Mouse (Mus musculus) liver, embryonic 14.5 days (tissue): ENCODE measurements around the gene Dap. TPM values are rescaled to one million over a fixed set of nuclear protein-coding genes. Genes with fewer than 3 reads are reported as not detected.
A peak's percentile ranks its signal among the peaks of the same experiment; 100 is the strongest.

Source experiments
- ATAC-seq: fragments of 200-750 bp; cut with Nextera tagmentation; 2 replicates; pipeline ENCODE4 v1.8.0; 2017; ENCODE audit warnings: moderate number of reproducible peaks, mild to moderate bottlenecking, moderate library complexity; ENCODE audit not compliant: insufficient read depth
- DNase-seq, 3 experiments: peaks; one replicate each; pipeline ENCODE4 v3.0.0-alpha.2; 2012 to 2013; ENCODE audit warnings: low read depth in 3 of 3, low spot score in 3 of 3
- H3K27ac ChIP-seq: fragments of 300-500 bp; sonication (generic); 2 replicates; pipeline ENCODE4 v1.5.1; 2014; ENCODE audit warnings: moderate library complexity, mild to moderate bottlenecking, control low read depth, inconsistent platforms
- H3K27me3 ChIP-seq: fragments of 300-500 bp; sonication (generic); 2 replicates; pipeline ENCODE4 v1.6.1; 2014; ENCODE audit warnings: mild to moderate bottlenecking, low read length, moderate library complexity; ENCODE audit not compliant: control insufficient read depth, insufficient read depth
- H3K36me3 ChIP-seq: fragments of 300-500 bp; sonication (generic); replicated peaks from 2 replicates; pipeline ENCODE4 v1.6.1; 2014; ENCODE audit warnings: low read depth; ENCODE audit not compliant: control insufficient read depth, insufficient read depth
- H3K4me1 ChIP-seq, 2 experiments: fragments of 200-500 bp in 1 of 2; fragments of 300-500 bp in 1 of 2; sonication (generic) in 1 of 2; replicated peaks; 2 replicates each; pipeline ENCODE4 v1.6.1; 2012 to 2014; ENCODE audit warnings: antibody characterized with exemption in 1 of 2, inconsistent platforms in 1 of 2, low read length in 1 of 2; ENCODE audit not compliant: control insufficient read depth in 2 of 2, insufficient read depth in 2 of 2
- H3K4me2 ChIP-seq: fragments of 300-500 bp; sonication (generic); 2 replicates; pipeline ENCODE4 v1.6.1; 2014; ENCODE audit warnings: low read depth, mild to moderate bottlenecking, control low read depth, moderate library complexity
- H3K4me3 ChIP-seq, 2 experiments: fragments of 200-500 bp in 1 of 2; fragments of 300-500 bp in 1 of 2; sonication (generic) in 1 of 2; 2 replicates each; pipeline ENCODE4 v1.5.1; 2012 to 2014; ENCODE audit warnings: low read depth in 2 of 2, low read length in 2 of 2, mild to moderate bottlenecking in 2 of 2, control low read depth in 1 of 2, inconsistent platforms in 1 of 2, moderate library complexity in 1 of 2; ENCODE audit not compliant: insufficient read depth in 1 of 2
- H3K9ac ChIP-seq: fragments of 300-500 bp; sonication (generic); replicated peaks from 2 replicates; pipeline ENCODE4 v1.6.1; 2014; ENCODE audit warnings: mild to moderate bottlenecking, control low read depth, moderate library complexity
- H3K9me3 ChIP-seq: fragments of 300-500 bp; sonication (generic); 2 replicates; pipeline ENCODE4 v1.6.1; 2016; ENCODE audit warnings: low read length, mixed read lengths; ENCODE audit not compliant: control insufficient read depth
- CTCF ChIP-seq: IDR thresholded peaks from 2 replicates; pipeline ENCODE4 v1.5.1; 2016; ENCODE audit warnings: antibody characterized with exemption, low read depth, control low read depth
- EP300 ChIP-seq: IDR thresholded peaks from 2 replicates; pipeline ENCODE4 v1.6.1; 2016; ENCODE audit warnings: antibody characterized with exemption, low read depth
- WGBS: fragments of 180-500 bp; shearing (Covaris S2); extraction: QIAGEN DNeasy Blood & Tissue Kit; methylation state at CpG from one replicate; pipeline ENCODE4 v1.1.7; 2014; ENCODE audit not compliant: insufficient replicate concordance; 5-methylcytosine and 5-hydroxymethylcytosine counted together
- polyA plus RNA-seq, 2 experiments: library from polyadenylated mRNA; depleted of rRNA in 1 of 2; stranded (reverse) in 1 of 2; unstranded in 1 of 2; fragments of >200 nt; fragmentation: Nextera tagmentation in 1 of 2; extraction: Ambion mirVana in 1 of 2; gene quantifications; 2 replicates each; pipeline versions ENCODE4 v1.2.1 to v1.2.3; 2012 to 2014

Dap gene
- polyA plus RNA-seq, 2 experiments, result 22.5 to 44.4 TPM

GRCm38 (mm10) chr15:31192563-31192962 is 31.6 kb upstream of the Dap start:
- ATAC-seq (no peak), DNase-seq (no peak)
- H3K9ac ChIP-seq, result no peak overlapping the region
- no peaks in the 10 kb centered on the region for H3K27me3 ChIP-seq
- H3K9me3 ChIP-seq, result no peaks in the 10 kb centered on the region
- TF ChIP-seq CTCF (no peak), EP300 (no peak)
- WGBS, result 68% methylated on average over 1 of the region's 1 CpGs
- no peaks in the 10 kb centered on the region for H3K4me1 ChIP-seq
- H3K4me2 ChIP-seq, result no peak overlapping the region
- no peak overlapping the region for H3K4me3 ChIP-seq
- no peak overlapping the region for H3K27ac ChIP-seq
- no peaks in the 10 kb centered on the region for H3K36me3 ChIP-seq

GRCm38 (mm10) chr15:31195776-31196175 is 28.3 kb upstream of the Dap start:
- no peak overlapping the region for H3K27ac ChIP-seq

GRCm38 (mm10) chr15:31207346-31208093 is 16.6 kb upstream of the Dap start:
- no peaks in the 10 kb centered on the region for H3K9me3 ChIP-seq
- no peaks in the 10 kb centered on the region for H3K36me3 ChIP-seq
- ATAC-seq (no peak), DNase-seq (no peak)
- TF ChIP-seq EP300 (no peak), CTCF (no peak)
- no peaks in the 10 kb centered on the region for H3K27me3 ChIP-seq
- 61% methylated on average over 9 of the region's 9 CpGs for WGBS
- H3K4me3 ChIP-seq, result no peak overlapping the region
- H3K9ac ChIP-seq, result no peak overlapping the region
- H3K27ac ChIP-seq, result no peak overlapping the region
- no peaks in the 10 kb centered on the region for H3K4me1 ChIP-seq
- no peak overlapping the region for H3K4me2 ChIP-seq

More at GRCm38 (mm10) chr15:31195776-31196175, 28.3 kb upstream of the Dap start:
- TF ChIP-seq CTCF, result no peak
- TF ChIP-seq EP300, result no peak
- ATAC-seq (no peak), DNase-seq (no peak)
- Histone ChIP-seq H3K27me3 (no peaks in the 10 kb centered on the region), H3K9ac (no peak overlapping the region), H3K9me3 (no peaks in the 10 kb centered on the region), H3K4me2 (no peak overlapping the region), H3K36me3 (no peaks in the 10 kb centered on the region), H3K4me1 (no peaks in the 10 kb centered on the region), H3K4me3 (no peak overlapping the region)
- 63% methylated on average over 6 of the region's 6 CpGs for WGBS

- no peaks in the 10 kb centered on the region for H3K27me3 ChIP-seq
- no peaks in the 10 kb centered on the region for H3K9me3 ChIP-seq
- ATAC-seq (no peak), DNase-seq (no peak)
- H3K36me3 ChIP-seq, result no peaks in the 10 kb centered on the region
- H3K4me3 ChIP-seq, result no peak overlapping the region
- peaks cover 4 to 5% of the 10 kb centered on the region in 2 experiments; a peak in 3 of 4 replicates for H3K4me1 ChIP-seq
- H3K27ac ChIP-seq, result no peak overlapping the region
- H3K9ac ChIP-seq, result no peak overlapping the region
- TF ChIP-seq CTCF, result no peak
- WGBS, result 70% methylated on average over 7 of the region's 7 CpGs
- H3K4me2 ChIP-seq, result no peak overlapping the region
These were observed 12.2 kb upstream of the Dap start for GRCm38 (mm10) chr15:31211910-31212309.

- peaks cover 4 to 5% of the 10 kb centered on the region in 2 experiments; a peak in 3 of 4 replicates for H3K4me1 ChIP-seq
- H3K27ac ChIP-seq, result no peak overlapping the region
- H3K9ac ChIP-seq, result no peak overlapping the region
- DNase-seq (no peak), ATAC-seq (peak; percentile 73; the same call in 1 of the 2 replicates)
- H3K4me3 ChIP-seq, result no peak overlapping the region
- WGBS, result 46% methylated on average over 3 of the region's 3 CpGs
- no peaks in the 10 kb centered on the region for H3K9me3 ChIP-seq
- H3K4me2 ChIP-seq, result no peak overlapping the region
- no peaks in the 10 kb centered on the region for H3K36me3 ChIP-seq
- TF ChIP-seq EP300, result peak; percentile 20; the same call in 1 of the 2 replicates
- TF ChIP-seq CTCF, result no peak
- H3K27me3 ChIP-seq, result no peaks in the 10 kb centered on the region
These were observed 10.4 kb upstream of the Dap start for GRCm38 (mm10) chr15:31213619-31214270.
